Mouse (Mus musculus) MEL (cell line): ENCODE data around the gene Gja1. TPM values are rescaled to one million over a fixed set of nuclear protein-coding genes. Genes with fewer than 3 reads are reported as not detected.
"Not testable (repeated sequence)": the region's sequence is repeated elsewhere in the genome, so short reads cannot be mapped to it uniquely, and the experiment has no call there.

Experiments
- DNase-seq: peaks from one replicate; pipeline ENCODE4 v3.0.0; 2011; ENCODE audit warnings: low read depth, low spot score
- H3K27ac ChIP-seq: 2 replicates; pipeline ENCODE4 v1.5.1; 2012; ENCODE audit warnings: low read depth, mild to moderate bottlenecking, control low read depth, low read length, moderate library complexity; ENCODE audit not compliant: control insufficient read depth
- H3K27me3 ChIP-seq, 2 experiments: fragments of 150-350 bp in 1 of 2; sonication (generic) in 1 of 2; 2 replicates each; pipeline ENCODE4 v1.6.1; 2012; ENCODE audit warnings: low read length in 2 of 2, mild to moderate bottlenecking in 2 of 2, improper control_type of control experiment in 1 of 2, moderate library complexity in 1 of 2; ENCODE audit not compliant: insufficient read depth in 2 of 2, control insufficient read depth in 1 of 2
- H3K36me3 ChIP-seq, 2 experiments: 2 replicates each; pipeline ENCODE4 v1.6.1; 2012 to 2014; ENCODE audit warnings: low read length in 2 of 2, improper control_type of control experiment in 1 of 2, inconsistent platforms in 1 of 2, mild to moderate bottlenecking in 1 of 2; ENCODE audit not compliant: insufficient read depth in 2 of 2, control insufficient read depth in 1 of 2
- H3K4me1 ChIP-seq, 2 experiments: fragments of 150-350 bp in 1 of 2; sonication (generic) in 1 of 2; 2 replicates each; pipeline ENCODE4 v1.6.1; 2012; ENCODE audit warnings: low read length in 2 of 2, improper control_type of control experiment in 1 of 2, mild to moderate bottlenecking in 1 of 2; ENCODE audit not compliant: insufficient read depth in 2 of 2, control insufficient read depth in 1 of 2
- H3K4me3 ChIP-seq, 2 experiments: fragments of 150-350 bp in 1 of 2; sonication (generic) in 1 of 2; 2 replicates each; pipeline ENCODE4 v1.5.1; 2012; ENCODE audit warnings: low read depth in 2 of 2, low read length in 2 of 2, mild to moderate bottlenecking in 2 of 2, moderate library complexity in 2 of 2, control low read depth in 1 of 2, improper control_type of control experiment in 1 of 2; ENCODE audit not compliant: control insufficient read depth in 1 of 2, insufficient read depth in 1 of 2
- H3K79me2 ChIP-seq: 2 replicates; pipeline ENCODE4 v1.6.1; 2012; ENCODE audit warnings: mild to moderate bottlenecking, low read length, moderate library complexity; ENCODE audit not compliant: control insufficient read depth, poor library complexity, insufficient read depth
- H3K9ac ChIP-seq: 2 replicates; pipeline ENCODE4 v1.6.1; 2012; ENCODE audit warnings: low read depth, mild to moderate bottlenecking, control low read depth, low read length, moderate library complexity; ENCODE audit not compliant: control insufficient read depth, poor library complexity, severe bottlenecking
- H3K9me3 ChIP-seq: fragments of 150-350 bp; sonication (generic); replicated peaks from 2 replicates; pipeline ENCODE4 v1.6.1; 2012; ENCODE audit warnings: mild to moderate bottlenecking, low read length, improper control_type of control experiment, moderate library complexity; ENCODE audit not compliant: insufficient read depth
- ETS1 ChIP-seq: IDR thresholded peaks from 2 replicates; pipeline ENCODE4 v1.6.1; 2012; ENCODE audit warnings: low read depth, mild to moderate bottlenecking, inconsistent platforms, low read length, improper control_type of control experiment, moderate library complexity
- GABPA ChIP-seq: IDR thresholded peaks from 2 replicates; pipeline ENCODE4 v1.6.1; 2012; ENCODE audit warnings: low read depth, mild to moderate bottlenecking, inconsistent platforms, low read length, improper control_type of control experiment, moderate library complexity
- JUND ChIP-seq: IDR thresholded peaks from 2 replicates; pipeline ENCODE4 v1.6.1; 2011; ENCODE audit warnings: low read depth, mild to moderate bottlenecking, improper control_type of control experiment, low read length
- MAZ ChIP-seq: IDR thresholded peaks from 2 replicates; pipeline ENCODE4 v1.6.1; 2012; ENCODE audit warnings: low read depth, mild to moderate bottlenecking, inconsistent platforms, low read length, improper control_type of control experiment
- MYB ChIP-seq: IDR thresholded peaks from 2 replicates; pipeline ENCODE4 v1.6.1; 2011; ENCODE audit warnings: mild to moderate bottlenecking, low read depth, low read length, improper control_type of control experiment
- NRF1 ChIP-seq: IDR thresholded peaks from 2 replicates; pipeline ENCODE4 v1.6.1; 2014; ENCODE audit warnings: low read depth, mild to moderate bottlenecking, inconsistent platforms, low read length, improper control_type of control experiment, moderate library complexity; ENCODE audit not compliant: poor library complexity, insufficient read depth, severe bottlenecking
- POLR2AphosphoS5 ChIP-seq: IDR thresholded peaks from 2 replicates; pipeline ENCODE4 v1.6.1; 2012; ENCODE audit warnings: low read depth, borderline replicate concordance, mild to moderate bottlenecking, inconsistent platforms, low read length, moderate library complexity, mixed read lengths
- RCOR1 ChIP-seq: IDR thresholded peaks from 2 replicates; pipeline ENCODE4 v1.6.1; 2012; ENCODE audit warnings: low read depth, mild to moderate bottlenecking, inconsistent platforms, low read length, improper control_type of control experiment
- USF1 ChIP-seq: IDR thresholded peaks from 2 replicates; pipeline ENCODE4 v1.6.1; 2014; ENCODE audit warnings: low read depth, mild to moderate bottlenecking, inconsistent platforms, low read length, improper control_type of control experiment, moderate library complexity
- ZNF384 ChIP-seq: IDR thresholded peaks from 2 replicates; pipeline ENCODE4 v1.6.1; 2012; ENCODE audit warnings: low read depth, mild to moderate bottlenecking, inconsistent platforms, low read length, improper control_type of control experiment
- polyA plus RNA-seq, 2 experiments: library from polyadenylated mRNA; stranded (reverse) in 1 of 2; unstranded in 1 of 2; fragments of >175 nt in 1 of 2; fragments of >200 nt in 1 of 2; gene quantifications; 2 replicates each; pipeline versions ENCODE4 v1.2.1 to v1.2.4; 2012; ENCODE audit warnings: low replicate concordance in 2 of 2, low read depth in 1 of 2; ENCODE audit not compliant: insufficient read length in 2 of 2, insufficient read depth in 1 of 2, missing spikeins in 1 of 2
- total RNA-seq: library from RNA; depleted of rRNA; stranded (reverse); fragments of 300-350 nt; gene quantifications from 2 replicates; pipeline ENCODE4 v1.2.3, GENCODE M21; 2012

The Gja1 gene
- total and polyA plus RNA-seq, 3 experiments: not detected

GRCm38 (mm10) chr10:56398310-56398709 lies 21.2 kb downstream of the Gja1 start:
- H3K4me1 ChIP-seq: no peaks in the 10 kb centered on the region
- TF ChIP-seq JUND: no peak
- no peaks in the 10 kb centered on the region for H3K9me3 ChIP-seq
- no peak for DNase-seq
- no peaks in the 10 kb centered on the region for H3K27me3 ChIP-seq
- no peak overlapping the region for H3K27ac ChIP-seq
- no peak overlapping the region for H3K9ac ChIP-seq
- no peaks in the 10 kb centered on the region for H3K79me2 ChIP-seq
- no peak overlapping the region for H3K4me3 ChIP-seq
- H3K36me3 ChIP-seq: no peaks in the 10 kb centered on the region

- H3K4me3 ChIP-seq, H3K27ac ChIP-seq, H3K27me3 ChIP-seq: not testable (repeated sequence)
Measured at GRCm38 (mm10) chr10:56401396-56401795, 24.3 kb downstream of the Gja1 start.

GRCm38 (mm10) chr10:56405934-56406333 lies 28.8 kb downstream of the Gja1 start:
- Histone ChIP-seq H3K27ac (no peak overlapping the region), H3K27me3 (no peaks in the 10 kb centered on the region), H3K9me3 (no peaks in the 10 kb centered on the region), H3K4me3 (no peak overlapping the region), H3K9ac (no peak overlapping the region), H3K36me3 (no peaks in the 10 kb centered on the region), H3K4me1 (no peaks in the 10 kb centered on the region), H3K79me2 (no peaks in the 10 kb centered on the region)
- no peak for DNase-seq
- TF ChIP-seq USF1 (no peak), ZNF384 (no peak), ETS1 (no peak), GABPA (no peak), NRF1 (no peak), MAZ (no peak), RCOR1 (no peak), MYB (no peak), POLR2AphosphoS5 (no peak)

More at GRCm38 (mm10) chr10:56401396-56401795, 24.3 kb downstream of the Gja1 start:
- H3K9me3 ChIP-seq, H3K9ac ChIP-seq, H3K79me2 ChIP-seq, H3K4me1 ChIP-seq, DNase-seq, H3K36me3 ChIP-seq: not testable (repeated sequence)
